Mouse (Mus musculus) ES-E14 (cell line): ENCODE measurements around the gene Gm5244. TPM values are rescaled to one million over a fixed set of nuclear protein-coding genes. Genes with fewer than 3 reads are reported as not detected.

ENCODE experiments used
- DNase-seq: peaks from one replicate; pipeline ENCODE4 v3.0.0-alpha.2; 2013; ENCODE audit warnings: low read depth, low spot score
- H3K27ac ChIP-seq: 2 replicates; pipeline ENCODE4 v1.5.1; 2012; ENCODE audit warnings: low read depth, mild to moderate bottlenecking, low read length, moderate library complexity, mixed read lengths; ENCODE audit not compliant: poor library complexity, insufficient read depth, severe bottlenecking
- H3K36me3 ChIP-seq: 2 replicates; pipeline ENCODE4 v1.6.1; 2012; ENCODE audit warnings: mild to moderate bottlenecking, low read length, moderate library complexity, mixed read lengths; ENCODE audit not compliant: control insufficient read depth, poor library complexity, insufficient read depth, severe bottlenecking
- H3K4me1 ChIP-seq, 2 experiments: fragments of 150-350 bp in 1 of 2; sonication (generic) in 1 of 2; 2 replicates each; pipeline ENCODE4 v1.6.1; 2012; ENCODE audit warnings: low read length in 2 of 2, mild to moderate bottlenecking in 1 of 2, mixed read lengths in 1 of 2; ENCODE audit not compliant: control insufficient read depth in 2 of 2, insufficient read depth in 2 of 2, poor library complexity in 1 of 2
- H3K4me3 ChIP-seq, 2 experiments: fragments of 150-350 bp in 1 of 2; sonication (generic) in 1 of 2; 2 replicates each; pipeline ENCODE4 v1.5.1; 2012; ENCODE audit warnings: low read length in 2 of 2, low read depth in 1 of 2, mild to moderate bottlenecking in 1 of 2, mixed read lengths in 1 of 2; ENCODE audit not compliant: insufficient read depth in 1 of 2, poor library complexity in 1 of 2, severe bottlenecking in 1 of 2
- H3K9ac ChIP-seq: 2 replicates; pipeline ENCODE4 v1.6.1; 2012; ENCODE audit warnings: low read depth, mild to moderate bottlenecking, low read length, mixed read lengths; ENCODE audit not compliant: poor library complexity, insufficient read depth, severe bottlenecking
- H3K9me3 ChIP-seq: fragments of 150-350 bp; sonication (generic); 2 replicates; pipeline ENCODE4 v1.6.1; 2012; ENCODE audit warnings: low read depth, mild to moderate bottlenecking, low read length; ENCODE audit not compliant: control insufficient read depth, insufficient read depth
- CHD2 ChIP-seq: IDR thresholded peaks from 2 replicates; pipeline ENCODE4 v1.6.1; 2014; ENCODE audit warnings: mild to moderate bottlenecking, low read depth, low read length, inconsistent platforms
- HCFC1 ChIP-seq: IDR thresholded peaks from 2 replicates; pipeline ENCODE4 v1.6.1; 2012; ENCODE audit warnings: low read length, inconsistent platforms, borderline replicate concordance; ENCODE audit not compliant: insufficient read depth
- MAFK ChIP-seq: IDR thresholded peaks from 2 replicates; pipeline ENCODE4 v1.6.1; 2014; ENCODE audit warnings: mild to moderate bottlenecking, low read depth, low read length, inconsistent platforms; ENCODE audit not compliant: insufficient read depth
- ZC3H11A ChIP-seq: IDR thresholded peaks from 2 replicates; pipeline ENCODE4 v1.6.1; 2012; ENCODE audit warnings: low read depth, mild to moderate bottlenecking, inconsistent platforms, low read length, borderline replicate concordance
- ZNF384 ChIP-seq: IDR thresholded peaks from 2 replicates; pipeline ENCODE4 v1.6.1; 2012; ENCODE audit warnings: low read depth, low read length, inconsistent platforms
- in situ Hi-C, 2 experiments: fragments of 600-800 bp; cut with MboI; formaldehyde crosslinking; loops; one replicate each; pipeline ENCODE4 v1.15.1; 2025; ENCODE audit warnings: low sequenced_read_pairs in 2 of 2, inconsistent platforms in 1 of 2; ENCODE audit not compliant: unreplicated experiment in 2 of 2
- total RNA-seq: library from RNA; depleted of rRNA; stranded (reverse); fragments of 300-350 nt; gene quantifications from 2 replicates; pipeline ENCODE4 v1.2.3, GENCODE M21; 2012; rRNA removed

Gm5244 gene
- total RNA-seq, 1 experiment = not detected

GRCm38 (mm10) chr19:12856983-12857382, 10.5 kb downstream of the Gm5244 start, which contains the start of gene Olfr1444:
Gene Olfr1444, plus strand, starts transcription at chr19:12857283.
- Histone ChIP-seq H3K9ac (no peak within 1 kb of the TSS), H3K9me3 (no peaks in the 10 kb centered on the region), H3K27ac (no peak within 1 kb of the TSS), H3K36me3 (no peaks in the 10 kb centered on the region), H3K4me1 (no peaks in the 10 kb centered on the region), H3K4me3 (no peak within 1 kb of the TSS)
- DNase-seq = no peak
- in situ Hi-C loops = no loop called here
- TF ChIP-seq HCFC1 (no peak), CHD2 (no peak), ZC3H11A (no peak), ZNF384 (no peak), MAFK (no peak)

- H3K4me3 ChIP-seq = no peak within 1 kb of the TSS
These were observed 37.1 kb downstream of the Gm5244 start, which contains the start of gene Olfr1445 for GRCm38 (mm10) chr19:12883555-12883954. Gene Olfr1445, plus strand, starts transcription at chr19:12883855.

GRCm38 (mm10) chr19:12893424-12893823, 46.9 kb downstream of the Gm5244 start, which contains the start of gene Olfr1446:
Gene Olfr1446, minus strand, starts transcription at chr19:12893524.
- H3K36me3 ChIP-seq = no peaks in the 10 kb centered on the region
- no peak within 1 kb of the TSS for H3K4me3 ChIP-seq
- H3K9me3 ChIP-seq = no peaks in the 10 kb centered on the region
- no peak within 1 kb of the TSS for H3K9ac ChIP-seq
- H3K27ac ChIP-seq = no peak within 1 kb of the TSS
- in situ Hi-C loops = no loop called here
- no peak for DNase-seq
- TF ChIP-seq HCFC1 (no peak), ZNF384 (no peak), ZC3H11A (no peak), MAFK (no peak), CHD2 (no peak)
- no peaks in the 10 kb centered on the region for H3K4me1 ChIP-seq

More at GRCm38 (mm10) chr19:12883555-12883954, 37.1 kb downstream of the Gm5244 start, which contains the start of gene Olfr1445:
- in situ Hi-C loops = no loop called here
- Histone ChIP-seq H3K4me1 (no peaks in the 10 kb centered on the region), H3K36me3 (no peaks in the 10 kb centered on the region), H3K9me3 (no peaks in the 10 kb centered on the region), H3K27ac (no peak within 1 kb of the TSS), H3K9ac (no peak within 1 kb of the TSS)
- DNase-seq = no peak
- TF ChIP-seq CHD2 (no peak), MAFK (no peak), HCFC1 (no peak)

Other genes with a start within 250 kb of the Gm5244 start
- gene Gm4952, start 246.7 kb upstream of the Gm5244 start, total RNA-seq = not detected in 2 replicates
- 0.18 TPM in 1 of 2 replicates, not detected in the other for gene Glyat, start 213.4 kb upstream of the Gm5244 start, total RNA-seq
- not detected in 2 replicates for gene Olfr1442, start 176.2 kb upstream of the Gm5244 start, total RNA-seq
- not detected in 2 replicates for gene Olfr1443, start 168.6 kb upstream of the Gm5244 start, total RNA-seq
- gene Keg1, start 150.9 kb upstream of the Gm5244 start, total RNA-seq = not detected in 2 replicates
- gene Cntf, start 81.0 kb upstream of the Gm5244 start, total RNA-seq = 6.9 and 12.1 TPM in 2 replicates
- 29.3 and 35.0 TPM in 2 replicates for gene Zfp91, start 50.6 kb upstream of the Gm5244 start, total RNA-seq
- gene Lpxn, start 50.5 kb upstream of the Gm5244 start, total RNA-seq = 0.42 and 0.58 TPM in 2 replicates
- not detected in 2 replicates for gene Olfr1444, start 10.6 kb downstream of the Gm5244 start, total RNA-seq
- not detected in 2 replicates for gene Olfr1445, start 37.2 kb downstream of the Gm5244 start, total RNA-seq
- gene Olfr1446, start 46.8 kb downstream of the Gm5244 start, total RNA-seq = not detected in 2 replicates
- gene Olfr1447, start 57.1 kb downstream of the Gm5244 start, total RNA-seq = not detected in 2 replicates
- gene Olfr1448, start 77.7 kb downstream of the Gm5244 start, total RNA-seq = not detected in 2 replicates
- not detected in 2 replicates for gene Olfr1449, start 84.2 kb downstream of the Gm5244 start, total RNA-seq
- gene Olfr1450, start 103.6 kb downstream of the Gm5244 start, total RNA-seq = not detected in 2 replicates
- gene Olfr1451, start 148.3 kb downstream of the Gm5244 start, total RNA-seq = not detected in 2 replicates
- gene Olfr1453, start 181.6 kb downstream of the Gm5244 start, total RNA-seq = not detected in 2 replicates
- gene Olfr1454, start 213.9 kb downstream of the Gm5244 start, total RNA-seq = not detected in 2 replicates